Mouse (Mus musculus): ENCODE results near the gene Cd209g. TPM values are rescaled to one million over a fixed set of nuclear protein-coding genes. Genes with fewer than 3 reads are reported as not detected.

The Cd209g gene
- 3.0 TPM for polyA plus RNA-seq (2014; fragmentation: Illumina TruSeq; extraction: RNeasy Lipid Tissue Mini Kit (QIAGEN cat#74804); ENCODE audit: insufficient read depth, low read depth, low replicate concordance)

DNA sequence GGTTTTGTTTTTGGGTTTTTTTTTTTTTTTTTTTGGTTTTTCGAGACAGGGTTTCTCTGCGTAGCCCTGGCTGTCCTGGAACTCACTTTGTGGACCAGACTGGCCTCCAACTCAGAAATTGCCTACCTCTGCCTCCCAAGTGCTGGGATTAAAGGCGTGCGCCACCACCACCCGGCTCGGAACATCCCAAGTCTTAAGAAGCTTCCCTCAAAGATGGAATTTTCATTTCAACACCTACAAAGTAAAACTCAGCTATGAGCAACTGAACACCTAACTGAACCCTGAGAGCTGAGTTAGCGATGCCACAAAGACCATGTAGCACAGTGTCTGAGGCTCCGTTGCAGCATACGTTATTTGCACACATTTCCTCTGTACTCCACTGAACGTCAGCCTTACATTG lies at the start of gene Cd209g:
Cd209g (plus strand) TSS at position 301 of the 400 bp plus-strand sequence.

DNA sequence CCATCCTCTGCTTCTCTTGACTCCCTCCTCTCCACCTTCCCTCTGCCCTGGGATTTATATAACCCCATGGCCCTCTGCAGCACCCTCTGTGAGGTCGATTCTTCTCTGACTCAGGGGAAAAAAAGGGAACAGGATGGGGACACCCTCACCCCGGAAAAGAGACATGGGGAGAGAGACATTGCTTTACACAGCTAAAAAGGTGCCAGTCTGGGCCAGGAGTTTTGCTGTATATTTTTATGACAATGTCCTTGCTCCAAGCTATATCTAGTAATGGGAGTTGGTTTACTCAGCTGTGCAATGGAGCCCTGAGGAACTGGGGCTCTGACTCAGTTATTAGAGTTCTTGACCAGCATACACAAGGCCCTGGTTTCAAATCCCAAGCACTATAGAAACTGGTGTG lies 28.2 kb upstream of the Cd209g start, which contains the start of gene Cd209f:
Cd209f (minus strand) TSS at position 101 of the 400 bp plus-strand sequence.

DNA sequence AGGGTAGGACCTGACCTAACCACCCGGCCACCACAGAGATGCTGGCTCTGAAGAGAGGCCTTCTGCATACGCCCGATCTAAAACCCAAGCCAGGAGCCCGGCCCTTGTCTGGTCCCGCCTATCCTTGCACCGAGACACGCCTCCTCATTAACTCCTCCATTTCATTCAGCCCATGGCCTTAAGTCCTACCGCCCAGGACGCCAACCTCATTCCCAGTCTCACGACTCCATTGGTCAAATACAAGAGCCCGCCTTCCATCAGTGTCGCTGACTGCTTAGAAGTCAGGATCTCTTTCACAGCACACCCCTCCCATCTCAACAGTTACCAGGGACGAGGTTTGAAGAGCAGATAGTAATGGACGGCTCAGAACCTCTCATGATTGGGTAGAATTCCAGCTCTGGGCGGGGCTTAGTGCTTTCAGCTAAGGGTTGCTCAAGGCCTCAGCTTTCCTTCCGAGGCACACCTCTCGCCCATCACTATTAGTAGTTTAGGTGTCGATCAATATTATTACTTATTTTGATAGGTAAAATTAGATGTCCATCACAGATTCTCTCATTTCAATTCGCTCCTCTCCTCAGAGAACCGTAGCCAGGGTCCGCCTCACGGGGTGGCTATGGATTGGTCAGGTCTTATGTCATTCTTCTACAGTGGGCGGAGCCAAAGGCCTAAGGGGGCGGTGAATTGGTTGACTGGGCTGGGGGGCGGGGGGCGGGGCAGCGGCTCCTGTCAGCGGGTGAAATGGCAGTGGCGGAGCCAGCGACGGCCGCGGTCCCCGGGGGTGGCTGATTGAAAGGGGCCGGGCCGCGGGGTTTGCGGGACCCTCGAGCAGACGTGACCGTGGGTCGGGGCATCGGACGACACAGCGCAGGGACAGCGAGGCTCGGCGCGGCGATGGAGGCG lies 32.2 kb downstream of the Cd209g start, which contains the start of gene Evi5l:
Evi5l (plus strand) TSS at position 716 of the 900 bp plus-strand sequence.

Other genes with a start within 250 kb of the Cd209g start
- 1.6 TPM for gene Cd209b, start 207.3 kb upstream of the Cd209g start, polyA plus RNA-seq (2014; fragmentation: Illumina TruSeq; extraction: RNeasy Lipid Tissue Mini Kit (QIAGEN cat#74804); ENCODE audit: insufficient read depth, low read depth, low replicate concordance)
- 1.1 TPM for gene Cd209c, start 179.4 kb upstream of the Cd209g start, polyA plus RNA-seq (2014; fragmentation: Illumina TruSeq; extraction: RNeasy Lipid Tissue Mini Kit (QIAGEN cat#74804); ENCODE audit: insufficient read depth, low read depth, low replicate concordance)
- 9.0 TPM for gene Cd209f, start 28.3 kb upstream of the Cd209g start, polyA plus RNA-seq (2014; fragmentation: Illumina TruSeq; extraction: RNeasy Lipid Tissue Mini Kit (QIAGEN cat#74804); ENCODE audit: insufficient read depth, low read depth, low replicate concordance)
- gene Evi5l, start 32.5 kb downstream of the Cd209g start, polyA plus RNA-seq (2014; fragmentation: Illumina TruSeq; extraction: RNeasy Lipid Tissue Mini Kit (QIAGEN cat#74804); ENCODE audit: insufficient read depth, low read depth, low replicate concordance) = 7.3 TPM
- gene Prr36, start 83.4 kb downstream of the Cd209g start, polyA plus RNA-seq (2014; fragmentation: Illumina TruSeq; extraction: RNeasy Lipid Tissue Mini Kit (QIAGEN cat#74804); ENCODE audit: insufficient read depth, low read depth, low replicate concordance) = 0.68 TPM
- gene Lrrc8e, start 92.7 kb downstream of the Cd209g start, polyA plus RNA-seq (2014; fragmentation: Illumina TruSeq; extraction: RNeasy Lipid Tissue Mini Kit (QIAGEN cat#74804); ENCODE audit: insufficient read depth, low read depth, low replicate concordance) = 2.7 TPM
- gene Map2k7, start 104.6 kb downstream of the Cd209g start, polyA plus RNA-seq (2014; fragmentation: Illumina TruSeq; extraction: RNeasy Lipid Tissue Mini Kit (QIAGEN cat#74804); ENCODE audit: insufficient read depth, low read depth, low replicate concordance) = 20.6 TPM
- gene Gm49320, start 104.8 kb downstream of the Cd209g start, polyA plus RNA-seq (2014; fragmentation: Illumina TruSeq; extraction: RNeasy Lipid Tissue Mini Kit (QIAGEN cat#74804); ENCODE audit: insufficient read depth, low read depth, low replicate concordance) = 0.21 TPM
- gene Tgfbr3l, start 114.1 kb downstream of the Cd209g start, polyA plus RNA-seq (2014; fragmentation: Illumina TruSeq; extraction: RNeasy Lipid Tissue Mini Kit (QIAGEN cat#74804); ENCODE audit: insufficient read depth, low read depth, low replicate concordance) = 2.6 TPM
- gene Snapc2, start 119.0 kb downstream of the Cd209g start, polyA plus RNA-seq (2014; fragmentation: Illumina TruSeq; extraction: RNeasy Lipid Tissue Mini Kit (QIAGEN cat#74804); ENCODE audit: insufficient read depth, low read depth, low replicate concordance) = 16.5 TPM
- 17.2 TPM for gene Ctxn1, start 125.2 kb downstream of the Cd209g start, polyA plus RNA-seq (2014; fragmentation: Illumina TruSeq; extraction: RNeasy Lipid Tissue Mini Kit (QIAGEN cat#74804); ENCODE audit: insufficient read depth, low read depth, low replicate concordance)
- 32.0 TPM for gene Timm44, start 141.8 kb downstream of the Cd209g start, polyA plus RNA-seq (2014; fragmentation: Illumina TruSeq; extraction: RNeasy Lipid Tissue Mini Kit (QIAGEN cat#74804); ENCODE audit: insufficient read depth, low read depth, low replicate concordance)
- 5.3 TPM for gene Ccl25, start 191.1 kb downstream of the Cd209g start, polyA plus RNA-seq (2014; fragmentation: Illumina TruSeq; extraction: RNeasy Lipid Tissue Mini Kit (QIAGEN cat#74804); ENCODE audit: insufficient read depth, low read depth, low replicate concordance)
- gene Elavl1, start 191.3 kb downstream of the Cd209g start, polyA plus RNA-seq (2014; fragmentation: Illumina TruSeq; extraction: RNeasy Lipid Tissue Mini Kit (QIAGEN cat#74804); ENCODE audit: insufficient read depth, low read depth, low replicate concordance) = 31.1 TPM

Measured in lung, adult 10 weeks (tissue).